7 mouse cellular contexts compared by ENCODE assay signal in the genomic region with DNA sequence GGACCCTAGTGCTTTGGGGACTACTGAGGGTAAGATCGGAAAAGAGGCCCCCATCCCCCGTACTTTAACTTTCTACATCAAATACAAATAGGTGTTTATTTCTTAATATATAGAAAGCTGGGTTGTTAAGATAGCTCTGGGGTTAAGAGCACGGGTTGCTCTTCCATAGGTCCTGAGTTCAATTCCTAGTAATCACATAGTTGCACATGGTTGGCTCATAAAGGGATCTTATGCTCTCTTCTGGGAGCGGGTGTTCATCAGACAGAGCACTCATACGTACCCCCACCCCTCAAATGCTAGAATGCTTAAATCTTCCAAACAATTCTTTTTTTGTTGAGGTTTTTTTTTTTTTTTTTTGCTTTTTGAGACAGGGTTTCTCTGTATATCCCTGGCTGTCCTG. TPM values are rescaled to one million over a fixed set of nuclear protein-coding genes. Genes with fewer than 3 reads are reported as not detected.
A peak's percentile ranks its signal among the peaks of the same experiment; 100 is the strongest.
DNase-seq lines count a peak whose midpoint lies in the region; ATAC-seq lines count a peak whose summit lies in the region.

No protein-coding gene starts in this region.

- peak overlapping the region; percentile 67 for H3K4me2 ChIP-seq in forebrain, embryonic 12.5 days
- peak overlapping the region; percentile 68 for H3K4me2 ChIP-seq in limb, embryonic 15.5 days
- peak overlapping the region; percentile 56 for H3K4me2 ChIP-seq in stomach, embryonic 15.5 days

- no peak for ATAC-seq in megakaryocyte, adult 5-6 weeks (ENCODE audit: poor library complexity, severe bottlenecking)
- peak; percentile 21 for ATAC-seq in forebrain, embryonic 12.5 days (ENCODE audit: low FRiP score)
- no peak for ATAC-seq in limb, embryonic 15.5 days (ENCODE audit: insufficient number of reproducible peaks, low FRiP score, low TSS enrichment, low read depth)
- no peak for ATAC-seq in stomach, embryonic 15.5 days (ENCODE audit: insufficient read depth, low FRiP score, low read depth)

- peak overlapping the region; percentile 88 for H3K9ac ChIP-seq in forebrain, embryonic 12.5 days
- H3K9ac ChIP-seq in limb, embryonic 15.5 days, result no peak overlapping the region
- peak overlapping the region; percentile 62 for H3K9ac ChIP-seq in stomach, embryonic 15.5 days

- H3K4me1 ChIP-seq in megakaryocyte, embryonic 14.5 days, result peaks cover 24% of the 10 kb centered on the region
- peaks cover 22% of the 10 kb centered on the region for H3K4me1 ChIP-seq in forebrain, embryonic 12.5 days
- H3K4me1 ChIP-seq in limb, embryonic 15.5 days, result peaks cover 9% of the 10 kb centered on the region
- peaks cover 6% of the 10 kb centered on the region for H3K4me1 ChIP-seq in stomach, embryonic 15.5 days

- no peak for DNase-seq in right cerebral cortex, adult 2 months (ENCODE audit: low spot score in 2 of 2)
- no peak for DNase-seq in cerebellum, postnatal 14 days

- H3K27me3 ChIP-seq in megakaryocyte, embryonic 14.5 days (replicated peaks), result peaks cover 16% of the 10 kb centered on the region
- H3K27me3 ChIP-seq in forebrain, embryonic 12.5 days, result peaks cover 12% of the 10 kb centered on the region
- peaks cover 15% of the 10 kb centered on the region for H3K27me3 ChIP-seq in limb, embryonic 15.5 days
- peaks cover 4% of the 10 kb centered on the region; the same call in 1 of the 2 replicates for H3K27me3 ChIP-seq in stomach, embryonic 15.5 days (replicated peaks)

- no peak overlapping the region for H3K27ac ChIP-seq in forebrain, embryonic 12.5 days
- peak overlapping the region; percentile 92; the same call in 1 of the 2 replicates for H3K27ac ChIP-seq in limb, embryonic 15.5 days
- H3K27ac ChIP-seq in stomach, embryonic 15.5 days, result no peak overlapping the region

- H3K36me3 ChIP-seq in megakaryocyte, embryonic 14.5 days (replicated peaks; ENCODE audit: low read length), result peaks cover 24% of the 10 kb centered on the region
- H3K36me3 ChIP-seq in forebrain, embryonic 12.5 days (replicated peaks), result peaks cover 18% of the 10 kb centered on the region
- peaks cover 18% of the 10 kb centered on the region; the same call in 1 of the 2 replicates for H3K36me3 ChIP-seq in limb, embryonic 15.5 days
- peaks cover 14% of the 10 kb centered on the region; the same call in 1 of the 2 replicates for H3K36me3 ChIP-seq in stomach, embryonic 15.5 days

- H3K9me3 ChIP-seq in megakaryocyte, embryonic 14.5 days, result no peaks in the 10 kb centered on the region
- no peaks in the 10 kb centered on the region for H3K9me3 ChIP-seq in forebrain, embryonic 12.5 days
- H3K9me3 ChIP-seq in limb, embryonic 15.5 days, result no peaks in the 10 kb centered on the region
- H3K9me3 ChIP-seq in stomach, embryonic 15.5 days, result no peaks in the 10 kb centered on the region

- WGBS in forebrain, embryonic 12.5 days, result 14% methylated on average over 5 of the region's 5 CpGs
- WGBS in limb, embryonic 15.5 days, result 11% methylated on average over 5 of the region's 5 CpGs
- 9% methylated on average over 5 of the region's 5 CpGs for WGBS in stomach, embryonic 15.5 days

- peak overlapping the region; percentile 92 for H3K4me3 ChIP-seq in megakaryocyte, embryonic 14.5 days (replicated peaks)
- peak overlapping the region; percentile 80 for H3K4me3 ChIP-seq in forebrain, embryonic 12.5 days (replicated peaks)
- H3K4me3 ChIP-seq in limb, embryonic 15.5 days, result peak overlapping the region; percentile 88
- H3K4me3 ChIP-seq in stomach, embryonic 15.5 days (replicated peaks), result peak overlapping the region; percentile 83

RNA-seq across cellular contexts. Expression of a gene that starts 0.5 kb away (rescaled TPM):
- 2.1 TPM in 1 of 2 replicates, not detected in the other for polyA plus RNA-seq in megakaryocyte, embryonic 14.5 days (2012; ENCODE audit: insufficient read depth, low replicate concordance)
- 15.7 and 20.1 TPM in 2 replicates for total RNA-seq in megakaryocyte, adult 5-6 weeks (2015)
- total RNA-seq in megakaryocyte, adult 5-6 weeks (2017), result 17.5 and 20.6 TPM in 2 replicates
- polyA plus RNA-seq in forebrain, embryonic 12.5 days (2016; fragmentation: Nextera tagmentation; extraction: Ambion mirVana), result 26.7 and 29.9 TPM in 2 replicates
- polyA plus RNA-seq in limb, embryonic 15.5 days (2015; fragmentation: Nextera tagmentation; extraction: Ambion mirVana), result 14.2 and 14.4 TPM in 2 replicates
- polyA plus RNA-seq in stomach, embryonic 15.5 days (2015; fragmentation: Nextera tagmentation; extraction: Ambion mirVana), result 12.2 and 12.4 TPM in 2 replicates

RNA-seq across cellular contexts. Expression of a gene that starts 0.6 kb away (rescaled TPM):
- polyA plus RNA-seq in megakaryocyte, embryonic 14.5 days (2012; ENCODE audit: insufficient read depth, low replicate concordance), result not detected in 2 replicates
- total RNA-seq in megakaryocyte, adult 5-6 weeks (2015), result 0.51 and 0.75 TPM in 2 replicates
- not detected in 2 replicates for total RNA-seq in megakaryocyte, adult 5-6 weeks (2017)
- polyA plus RNA-seq in forebrain, embryonic 12.5 days (2016; fragmentation: Nextera tagmentation; extraction: Ambion mirVana), result 2.3 TPM in 2 replicates
- 0.31 and 0.83 TPM in 2 replicates for polyA plus RNA-seq in limb, embryonic 15.5 days (2015; fragmentation: Nextera tagmentation; extraction: Ambion mirVana)
- 0.79 and 0.95 TPM in 2 replicates for polyA plus RNA-seq in stomach, embryonic 15.5 days (2015; fragmentation: Nextera tagmentation; extraction: Ambion mirVana)

RNA-seq across cellular contexts. Expression of a gene that starts 12.3 kb away (rescaled TPM):
- polyA plus RNA-seq in megakaryocyte, embryonic 14.5 days (2012; ENCODE audit: insufficient read depth, low replicate concordance), result 1.0 TPM in 1 of 2 replicates, not detected in the other
- 9.8 and 12.2 TPM in 2 replicates for total RNA-seq in megakaryocyte, adult 5-6 weeks (2015)
- total RNA-seq in megakaryocyte, adult 5-6 weeks (2017), result 14.0 and 14.6 TPM in 2 replicates
- polyA plus RNA-seq in forebrain, embryonic 12.5 days (2016; fragmentation: Nextera tagmentation; extraction: Ambion mirVana), result 19.1 and 19.3 TPM in 2 replicates
- 17.2 and 19.2 TPM in 2 replicates for polyA plus RNA-seq in limb, embryonic 15.5 days (2015; fragmentation: Nextera tagmentation; extraction: Ambion mirVana)
- 17.0 and 17.8 TPM in 2 replicates for polyA plus RNA-seq in stomach, embryonic 15.5 days (2015; fragmentation: Nextera tagmentation; extraction: Ambion mirVana)

RNA-seq across cellular contexts. Expression of a gene that starts 12.3 kb away (rescaled TPM):
- not detected in 2 replicates for polyA plus RNA-seq in megakaryocyte, embryonic 14.5 days (2012; ENCODE audit: insufficient read depth, low replicate concordance)
- 0.09 and 0.11 TPM in 2 replicates for total RNA-seq in megakaryocyte, adult 5-6 weeks (2015)
- total RNA-seq in megakaryocyte, adult 5-6 weeks (2017), result 0.04 TPM in 1 of 2 replicates, not detected in the other
- 10.4 and 11.4 TPM in 2 replicates for polyA plus RNA-seq in forebrain, embryonic 12.5 days (2016; fragmentation: Nextera tagmentation; extraction: Ambion mirVana)
- polyA plus RNA-seq in limb, embryonic 15.5 days (2015; fragmentation: Nextera tagmentation; extraction: Ambion mirVana), result 2.1 and 2.4 TPM in 2 replicates
- 1.6 and 1.8 TPM in 2 replicates for polyA plus RNA-seq in stomach, embryonic 15.5 days (2015; fragmentation: Nextera tagmentation; extraction: Ambion mirVana)

RNA-seq across cellular contexts. Expression of a gene that starts 41.1 kb away (rescaled TPM):
- polyA plus RNA-seq in megakaryocyte, embryonic 14.5 days (2012; ENCODE audit: insufficient read depth, low replicate concordance), result not detected in 2 replicates
- not detected in 2 replicates for total RNA-seq in megakaryocyte, adult 5-6 weeks (2015)
- total RNA-seq in megakaryocyte, adult 5-6 weeks (2017), result not detected in 2 replicates
- not detected in 2 replicates for polyA plus RNA-seq in forebrain, embryonic 12.5 days (2016; fragmentation: Nextera tagmentation; extraction: Ambion mirVana)
- polyA plus RNA-seq in limb, embryonic 15.5 days (2015; fragmentation: Nextera tagmentation; extraction: Ambion mirVana), result not detected in 2 replicates
- not detected in 2 replicates for polyA plus RNA-seq in stomach, embryonic 15.5 days (2015; fragmentation: Nextera tagmentation; extraction: Ambion mirVana)
